Mouse (Mus musculus): ENCODE results near the gene Atxn1.

Gene Atxn1

DNA sequence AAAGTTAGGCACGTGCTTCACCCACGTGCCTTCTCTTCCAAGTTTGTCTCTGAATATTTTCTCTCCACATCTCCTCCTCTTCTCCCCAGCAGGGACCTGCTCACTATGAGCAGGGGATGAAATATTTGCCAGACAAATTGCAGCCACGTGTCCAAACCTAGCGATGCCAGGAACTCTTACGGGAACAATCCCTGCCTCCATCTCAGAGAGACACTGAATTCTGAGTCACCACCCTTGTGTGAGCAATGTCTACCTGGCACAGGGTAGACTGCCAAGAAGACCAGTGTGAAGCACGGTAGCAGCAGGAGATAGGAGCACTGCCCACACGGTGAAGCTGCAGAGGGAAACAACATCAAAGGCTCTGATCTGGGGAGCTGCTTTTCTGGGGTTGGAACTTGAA lies 394.9 kb downstream of the Atxn1 start:
- no peak for TF ChIP-seq GATA4 (IDR thresholded peaks at IDR 0.05; ENCODE audit: insufficient replicate concordance, low read length)

DNA sequence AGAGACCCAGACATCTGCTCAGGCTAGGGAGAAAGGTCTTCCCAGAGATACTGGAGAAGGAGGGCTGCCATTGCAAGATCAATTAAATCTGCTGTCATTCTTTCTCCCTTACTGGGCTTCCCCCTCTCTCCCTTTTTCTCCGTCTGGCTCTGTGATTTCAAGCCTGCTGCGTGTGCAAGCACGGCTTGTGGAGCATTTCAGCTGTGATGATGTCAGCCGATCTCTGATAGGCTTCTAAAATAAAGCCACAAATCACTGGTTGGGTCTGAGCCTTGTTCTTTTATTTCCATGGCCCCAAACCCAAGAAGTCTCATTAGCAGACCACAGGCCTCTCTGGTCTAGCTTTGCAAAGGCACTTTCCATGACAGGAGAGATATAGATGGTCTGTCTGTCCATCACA lies 399.9 kb downstream of the Atxn1 start:
- no peak for TF ChIP-seq GATA4 (IDR thresholded peaks at IDR 0.05; ENCODE audit: insufficient replicate concordance, low read length)

DNA sequence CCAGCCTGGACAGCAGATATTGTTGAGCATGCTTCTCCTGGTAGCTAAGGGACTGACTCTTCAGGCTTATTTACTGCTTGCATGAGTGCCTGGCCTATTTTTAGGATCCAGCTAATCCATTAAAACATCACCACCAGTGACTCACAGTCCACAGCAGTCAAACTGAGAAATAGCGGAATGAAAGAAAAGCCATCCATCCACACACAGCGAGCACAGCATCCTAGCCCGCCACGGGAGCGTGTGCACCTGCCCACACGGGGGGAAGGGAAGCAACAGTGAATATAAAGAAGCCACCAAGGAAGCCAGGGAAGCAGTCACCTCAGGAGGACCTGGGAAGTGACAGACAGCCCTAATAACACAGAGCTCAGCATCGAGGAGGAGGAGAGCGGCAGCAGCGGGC lies 402.8 kb downstream of the Atxn1 start:
- no peak for TF ChIP-seq GATA4 (IDR thresholded peaks at IDR 0.05; ENCODE audit: insufficient replicate concordance, low read length)

DNA sequence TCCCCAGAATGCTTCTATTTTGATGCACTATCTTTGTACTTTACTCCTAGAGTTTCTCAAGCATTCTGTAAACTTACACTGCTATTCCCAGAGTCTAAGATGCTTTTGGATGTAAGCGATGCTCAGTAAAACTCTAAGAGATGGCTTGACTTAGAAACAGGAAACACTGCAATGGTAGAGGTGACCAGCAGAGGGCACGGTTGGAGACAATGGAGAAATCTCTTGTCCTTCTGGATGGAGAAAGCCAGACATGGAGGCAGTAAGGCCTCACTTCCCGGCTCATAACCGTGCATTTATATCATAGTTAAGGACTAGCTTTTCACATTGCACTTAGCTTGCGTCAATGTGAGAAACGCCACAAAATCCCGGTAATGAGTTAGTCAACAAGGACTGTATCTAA lies 404.3 kb downstream of the Atxn1 start:
- TF ChIP-seq GATA4 (IDR thresholded peaks at IDR 0.05; ENCODE audit: insufficient replicate concordance, low read length) = no peak

DNA sequence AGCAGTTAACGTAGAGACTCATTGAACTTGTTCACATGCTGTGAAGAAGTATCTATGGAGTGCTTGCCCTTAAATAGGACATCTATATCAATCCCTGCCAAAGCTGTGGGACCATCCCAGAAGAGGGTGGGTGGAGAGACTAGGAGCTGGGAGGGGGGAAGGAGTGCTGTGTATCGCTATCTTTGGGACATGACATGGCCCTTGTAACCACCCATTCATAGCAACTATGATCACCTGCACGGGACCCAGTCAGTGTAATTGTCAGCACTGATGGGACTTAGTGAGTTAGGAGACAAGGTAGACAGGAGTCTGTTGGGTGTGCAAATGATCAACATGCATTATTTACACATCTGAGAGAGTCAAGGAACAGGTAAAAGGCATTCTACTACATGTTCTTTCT lies 405.6 kb downstream of the Atxn1 start:
- TF ChIP-seq GATA4 (IDR thresholded peaks at IDR 0.05; ENCODE audit: insufficient replicate concordance, low read length) = no peak

DNA sequence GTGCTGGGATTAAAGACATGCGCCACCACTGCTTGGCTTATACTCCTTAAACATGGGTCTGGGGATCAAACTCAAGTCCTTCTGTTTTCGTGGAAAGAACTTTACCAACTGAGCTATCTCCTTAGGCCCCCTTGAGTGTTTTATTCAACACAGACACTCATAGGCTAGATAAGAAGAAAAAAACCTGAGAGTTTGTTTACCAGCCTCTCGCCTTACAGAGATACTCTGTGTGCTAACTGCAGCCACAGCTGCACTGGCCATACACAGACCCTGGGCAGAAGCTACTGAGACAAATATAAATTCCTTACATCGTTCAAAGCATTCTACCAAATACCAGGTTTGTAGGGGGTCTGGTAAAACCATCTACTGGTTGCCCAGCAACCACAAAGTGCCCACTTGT lies 406.4 kb downstream of the Atxn1 start:
- no peak for TF ChIP-seq GATA4 (IDR thresholded peaks at IDR 0.05; ENCODE audit: insufficient replicate concordance, low read length)

DNA sequence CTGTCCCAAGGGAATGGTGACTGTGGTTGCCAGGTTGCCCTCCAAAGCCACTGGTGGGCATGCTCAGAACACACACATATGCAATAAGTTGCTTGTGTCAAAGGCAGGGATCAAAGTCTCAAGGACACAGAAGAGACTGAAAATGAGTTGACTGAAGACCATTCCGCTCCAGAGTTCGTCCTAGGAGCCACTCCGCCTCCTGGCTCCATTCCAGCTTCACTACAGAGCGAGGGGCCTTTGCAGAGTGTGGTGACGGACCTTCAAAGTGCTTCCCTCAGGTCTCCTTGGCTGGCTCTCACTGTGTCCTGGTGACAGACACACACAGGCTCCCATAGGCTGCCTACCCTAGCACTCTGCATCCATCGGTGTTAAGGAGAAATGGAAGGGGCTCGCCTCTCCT lies 411.1 kb downstream of the Atxn1 start:
- no peak for TF ChIP-seq GATA4 (IDR thresholded peaks at IDR 0.05; ENCODE audit: insufficient replicate concordance, low read length)

DNA sequence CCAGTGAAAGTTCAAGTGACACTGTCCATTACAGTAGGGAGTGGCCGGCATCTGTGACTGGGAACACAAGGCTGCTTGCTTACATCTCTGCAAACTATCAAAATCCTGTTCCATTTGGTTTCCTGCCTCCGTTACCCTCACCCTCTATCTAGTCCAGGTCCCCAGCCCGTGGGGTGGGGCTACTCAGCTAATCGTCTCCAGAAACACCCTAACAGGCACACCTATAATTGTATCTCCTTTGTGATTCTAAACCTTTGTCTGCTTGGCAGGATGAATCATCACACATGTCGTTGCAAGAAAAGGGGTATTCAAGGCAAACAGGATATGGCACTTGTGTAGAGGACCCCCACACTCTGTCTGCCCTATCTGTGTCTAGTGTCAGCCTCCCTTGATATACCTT lies 417.3 kb downstream of the Atxn1 start:
- no peak for TF ChIP-seq GATA4 (IDR thresholded peaks at IDR 0.05; ENCODE audit: insufficient replicate concordance, low read length)

DNA sequence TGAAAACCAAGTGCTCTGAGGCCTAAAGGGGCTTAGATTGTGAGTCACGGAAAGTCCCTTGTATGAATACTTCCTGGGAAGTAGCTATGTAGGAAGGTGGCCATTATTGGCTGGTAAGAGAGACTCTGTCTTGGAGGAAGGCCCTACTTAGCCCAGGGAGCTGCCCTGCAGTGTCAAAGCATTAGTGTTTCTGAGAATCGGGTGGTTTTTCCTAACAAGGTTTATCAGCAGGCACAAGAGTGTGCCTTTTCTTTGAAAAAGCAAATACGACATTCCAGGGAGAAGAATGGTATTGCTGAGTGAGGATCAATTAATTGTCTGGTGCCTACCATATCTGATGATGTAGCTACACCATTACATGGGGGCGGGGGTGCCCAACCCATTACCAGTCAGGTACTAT lies 417.9 kb downstream of the Atxn1 start:
- no peak for TF ChIP-seq GATA4 (IDR thresholded peaks at IDR 0.05; ENCODE audit: insufficient replicate concordance, low read length)

DNA sequence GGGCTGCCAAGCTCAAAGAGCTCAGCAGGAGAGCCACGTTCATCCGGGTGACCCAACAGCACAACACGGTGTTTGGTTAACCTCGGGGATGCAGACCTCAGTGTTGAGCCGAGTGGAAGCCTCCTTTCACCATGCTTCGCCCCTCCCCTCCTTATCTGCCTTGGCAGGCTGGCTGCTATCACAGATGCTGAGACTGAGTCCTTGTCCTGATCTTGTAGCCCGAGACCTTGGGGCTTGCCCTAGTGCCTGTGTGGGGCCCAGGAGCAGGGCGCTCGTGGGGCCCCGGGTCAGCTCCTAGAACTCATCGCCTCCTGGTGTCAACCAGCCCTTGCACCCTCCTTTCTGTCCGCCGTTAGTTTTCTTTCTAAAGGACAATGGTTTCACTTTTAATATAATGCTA lies 418.8 kb downstream of the Atxn1 start:
- TF ChIP-seq GATA4 (IDR thresholded peaks at IDR 0.05; ENCODE audit: insufficient replicate concordance, low read length) = no peak

DNA sequence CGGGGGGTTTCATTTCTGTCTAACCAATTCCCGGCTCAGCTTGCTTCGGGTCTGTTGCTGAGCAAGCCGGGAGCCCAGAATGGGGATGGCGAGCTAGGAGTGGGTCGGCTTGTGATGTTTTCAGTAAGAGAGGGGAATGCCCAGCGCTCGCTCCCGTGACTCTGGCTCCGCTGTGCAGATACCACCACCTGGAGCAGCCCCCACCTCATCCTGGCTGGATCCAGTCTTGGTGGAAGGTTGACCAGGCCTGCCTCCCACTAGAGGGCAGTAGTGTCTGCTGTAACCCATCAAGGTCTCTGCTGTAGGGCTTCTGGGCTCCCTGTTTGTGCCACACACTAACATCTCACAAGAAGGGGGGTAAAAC lies 425.6 kb downstream of the Atxn1 start:
- no peak for TF ChIP-seq GATA4 (IDR thresholded peaks at IDR 0.05; ENCODE audit: insufficient replicate concordance, low read length)

DNA sequence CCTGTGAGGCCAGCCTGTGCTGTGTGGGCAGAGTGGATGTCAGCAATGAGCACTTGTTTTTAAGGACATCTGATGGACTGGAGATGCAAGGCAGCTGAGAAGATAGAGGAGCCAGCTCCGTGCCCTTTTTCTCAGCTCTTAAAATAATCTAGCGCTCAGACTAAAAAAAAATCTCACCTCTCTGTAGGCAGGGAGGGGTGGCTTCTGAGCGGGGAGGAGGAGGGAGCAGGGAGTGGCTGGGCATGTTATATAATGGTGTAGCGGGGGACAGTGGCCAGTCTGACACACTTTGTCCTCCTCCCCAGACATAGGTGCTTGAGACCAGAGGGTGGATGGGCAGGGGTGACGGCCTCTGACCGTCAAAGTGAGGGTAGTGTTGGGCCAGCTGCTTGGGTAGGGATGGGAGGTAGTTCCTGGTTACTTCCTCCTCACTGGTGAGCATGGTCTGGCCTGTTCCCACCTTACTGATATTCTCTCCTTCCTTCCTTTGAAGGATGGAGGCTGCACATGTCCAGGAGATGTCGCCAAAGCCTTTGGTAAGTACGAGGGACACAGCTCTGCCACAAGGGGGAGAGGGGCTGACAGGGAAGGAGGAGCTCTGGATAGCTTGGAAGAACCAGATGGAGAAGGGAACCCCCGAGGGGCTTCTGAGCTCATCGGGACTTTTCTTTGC lies 426.1 kb downstream of the Atxn1 start:
- no peak for TF ChIP-seq GATA4 (IDR thresholded peaks at IDR 0.05; ENCODE audit: insufficient replicate concordance, low read length)

DNA sequence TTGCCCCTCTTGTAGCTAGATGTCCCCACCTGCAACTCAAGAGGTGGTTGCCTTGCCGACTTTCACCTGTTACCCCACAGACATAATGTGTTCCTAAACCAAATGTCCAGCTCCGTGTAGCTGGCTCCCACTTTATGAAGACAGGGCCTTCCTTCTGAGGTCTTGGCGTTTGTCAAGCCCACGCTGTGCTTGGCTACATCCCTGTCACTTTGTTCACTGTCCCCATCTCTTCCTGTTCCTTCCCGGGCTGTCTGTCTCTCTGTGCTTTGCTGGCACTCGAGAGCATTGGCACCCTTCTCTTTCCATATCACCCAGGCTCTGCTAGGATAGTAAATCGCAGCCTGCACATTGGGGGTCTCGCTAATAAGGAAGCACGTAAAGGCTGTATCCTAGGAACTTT lies 426.7 kb downstream of the Atxn1 start:
- TF ChIP-seq GATA4 (IDR thresholded peaks at IDR 0.05; ENCODE audit: insufficient replicate concordance, low read length) = no peak

DNA sequence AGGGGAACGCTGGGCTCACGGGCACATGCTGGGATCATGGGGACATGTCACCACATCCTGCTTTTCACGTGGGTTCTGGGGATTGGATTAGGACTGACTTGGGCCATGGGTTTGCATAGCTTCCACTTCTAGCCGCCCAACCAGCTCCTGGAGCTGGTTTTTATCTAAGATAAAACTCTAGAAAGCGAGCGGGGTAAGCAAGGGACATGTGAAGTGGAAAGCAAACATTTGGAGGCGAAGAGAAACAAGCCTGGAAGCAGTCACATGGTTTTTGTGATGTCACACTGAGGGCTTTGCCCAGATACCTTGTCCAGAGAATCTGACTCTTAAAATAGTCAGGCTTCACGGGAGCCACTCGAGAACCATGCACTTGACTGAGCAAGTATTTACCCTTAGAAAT lies 427.7 kb downstream of the Atxn1 start:
- no peak for TF ChIP-seq GATA4 (IDR thresholded peaks at IDR 0.05; ENCODE audit: insufficient replicate concordance, low read length)

DNA sequence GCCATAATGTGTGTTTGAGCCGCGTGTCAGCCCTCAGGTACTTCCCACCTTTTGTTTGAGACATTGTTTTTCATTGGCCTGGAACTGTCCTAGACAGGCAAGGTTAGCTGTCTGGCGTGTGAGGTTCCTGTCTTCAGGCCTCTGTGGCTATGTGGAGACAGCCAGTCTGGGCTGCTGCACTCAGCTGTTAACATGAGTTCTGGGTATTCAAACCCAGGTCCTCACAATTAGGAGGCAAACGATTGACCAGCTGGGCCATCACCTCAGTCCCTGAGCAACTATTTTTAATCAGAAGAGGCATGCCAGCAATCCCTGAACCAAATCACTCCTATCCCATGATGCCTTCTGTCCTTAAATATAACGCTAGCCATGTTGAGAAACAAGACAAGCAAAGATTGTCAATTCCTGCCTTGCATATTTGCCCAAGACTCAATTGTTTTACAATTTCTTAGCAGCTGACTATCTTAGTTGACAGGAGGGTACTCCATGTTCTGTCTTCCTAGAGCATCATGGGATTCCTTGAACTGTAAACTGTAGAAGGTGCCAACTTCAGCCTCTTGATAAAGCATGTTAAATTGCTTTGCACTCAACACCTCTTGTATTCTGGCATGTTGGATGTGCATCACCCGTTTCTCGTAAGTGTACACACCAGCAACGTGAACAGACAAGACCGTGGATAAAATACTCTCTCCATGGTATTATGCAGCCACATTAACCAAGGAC lies 428.9 kb downstream of the Atxn1 start:
- no peak for TF ChIP-seq GATA4 (IDR thresholded peaks at IDR 0.05; ENCODE audit: insufficient replicate concordance, low read length)

DNA sequence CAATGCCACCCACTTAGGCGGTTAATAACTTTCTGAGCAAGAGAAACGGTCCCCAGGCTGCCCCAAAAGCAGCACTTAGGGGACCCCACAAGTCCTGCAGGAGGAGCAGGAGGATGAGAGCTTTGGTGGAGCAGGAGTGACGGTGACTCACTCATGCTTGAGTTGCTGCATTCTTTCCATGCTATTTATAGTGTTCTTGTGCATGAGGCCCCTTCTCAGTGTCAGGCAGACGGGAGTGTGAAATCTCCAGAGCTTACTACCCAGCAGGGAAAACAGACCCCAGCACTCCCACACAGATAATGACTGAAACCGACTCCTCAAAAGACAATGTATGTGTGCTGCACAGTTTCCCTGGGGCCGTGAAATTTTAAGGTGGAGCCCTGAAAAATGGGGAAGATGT lies 434.1 kb downstream of the Atxn1 start:
- TF ChIP-seq GATA4 (IDR thresholded peaks at IDR 0.05; ENCODE audit: insufficient replicate concordance, low read length) = no peak

DNA sequence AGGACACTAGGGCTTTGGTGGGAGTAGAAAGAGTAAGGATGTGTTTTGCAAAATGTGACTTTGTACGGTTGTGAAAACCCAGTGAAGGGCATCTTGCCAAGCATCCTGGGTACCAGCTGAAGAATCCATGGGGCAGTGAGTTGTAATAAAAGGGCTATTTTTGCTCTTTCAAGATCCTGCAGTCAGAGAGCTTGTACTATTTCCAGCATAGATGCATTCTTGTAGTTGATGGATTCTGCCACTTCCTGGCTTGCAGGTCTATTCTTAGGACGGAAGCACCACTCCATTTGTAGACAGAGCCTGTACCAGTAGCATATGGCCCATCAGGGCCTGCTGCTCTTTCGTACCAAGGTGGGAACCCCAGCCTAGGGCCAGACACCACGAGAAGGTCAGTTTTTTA lies 436.0 kb downstream of the Atxn1 start:
- TF ChIP-seq GATA4 (IDR thresholded peaks at IDR 0.05; ENCODE audit: insufficient replicate concordance, low read length) = no peak

Data from liver, adult (tissue).